Mouse (Mus musculus): ENCODE data around the gene Fstl4.
"Not testable (repeated sequence)": the region's sequence is repeated elsewhere in the genome, so short reads cannot be mapped to it uniquely, and the experiment has no call there.

Gene Fstl4

GRCm38 (mm10) chr11:53140722-53141400 is 376.4 kb downstream of the Fstl4 start:
- no peak for DNase-seq

DNA sequence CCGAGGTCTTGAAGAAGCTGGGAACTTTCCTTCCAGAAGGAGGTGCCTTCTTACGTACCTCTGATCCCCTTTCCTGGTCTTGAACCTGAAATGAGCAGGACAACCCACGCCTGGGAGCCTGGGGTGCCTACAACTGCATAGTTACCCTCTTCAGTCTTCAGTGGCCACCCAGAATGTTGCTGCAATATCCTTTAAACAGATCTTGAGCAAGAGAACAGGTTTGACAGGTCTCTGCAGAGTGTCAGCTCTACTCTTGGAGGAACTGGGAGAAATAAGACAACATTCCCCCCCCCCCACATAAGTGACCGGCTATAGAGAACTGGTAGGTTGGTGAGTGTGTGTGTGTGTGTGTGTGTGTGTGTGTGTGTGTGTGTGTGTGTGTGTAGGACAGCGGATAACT is 379.1 kb downstream of the Fstl4 start:
- no peak for DNase-seq

DNA sequence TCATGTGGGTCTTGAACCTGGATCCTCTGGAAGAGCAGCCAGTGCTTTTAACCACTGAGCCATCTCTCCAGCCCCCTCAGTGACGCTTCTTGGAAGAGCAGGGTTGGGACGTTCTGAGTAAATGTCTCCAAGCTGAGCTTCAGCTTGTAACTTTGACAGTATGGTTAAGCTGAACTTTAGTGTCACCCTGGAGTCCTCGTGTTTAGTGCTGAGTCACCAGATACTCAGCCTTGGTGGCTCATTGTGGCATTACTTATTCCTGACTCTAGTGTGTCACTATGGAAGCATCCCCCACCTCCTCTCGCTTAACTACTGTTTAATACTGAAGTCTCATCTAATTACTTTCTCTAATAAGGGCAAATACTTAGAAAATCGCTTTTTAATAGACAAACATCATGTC is 380.1 kb downstream of the Fstl4 start:
- no peak for DNase-seq

GRCm38 (mm10) chr11:53146290-53146689 is 381.9 kb downstream of the Fstl4 start:
- DNase-seq, result peak; percentile 66 to 69

DNA sequence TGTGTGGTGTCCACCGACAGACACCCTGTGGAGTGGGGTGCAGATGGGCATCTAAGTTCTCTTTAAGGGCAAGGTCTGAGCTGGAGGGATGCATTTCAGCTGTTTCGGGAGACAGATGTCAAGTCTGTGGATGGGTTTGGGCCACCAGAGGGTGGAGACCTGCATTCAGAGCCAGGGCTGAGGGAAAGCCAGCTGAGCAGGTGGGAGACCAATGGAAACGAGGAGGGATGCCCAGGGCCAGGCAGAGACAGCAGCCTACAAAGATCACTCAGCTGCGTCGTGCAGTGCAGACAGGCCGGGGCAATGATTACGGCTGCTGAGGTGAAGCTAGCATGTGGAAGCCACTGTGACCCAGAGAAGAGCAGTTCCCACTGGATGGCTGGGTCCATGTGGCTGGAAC is 392.0 kb downstream of the Fstl4 start:
- no peak for DNase-seq

- DNase-seq, result no peak
These were observed 393.3 kb downstream of the Fstl4 start for GRCm38 (mm10) chr11:53157621-53158259.

DNA sequence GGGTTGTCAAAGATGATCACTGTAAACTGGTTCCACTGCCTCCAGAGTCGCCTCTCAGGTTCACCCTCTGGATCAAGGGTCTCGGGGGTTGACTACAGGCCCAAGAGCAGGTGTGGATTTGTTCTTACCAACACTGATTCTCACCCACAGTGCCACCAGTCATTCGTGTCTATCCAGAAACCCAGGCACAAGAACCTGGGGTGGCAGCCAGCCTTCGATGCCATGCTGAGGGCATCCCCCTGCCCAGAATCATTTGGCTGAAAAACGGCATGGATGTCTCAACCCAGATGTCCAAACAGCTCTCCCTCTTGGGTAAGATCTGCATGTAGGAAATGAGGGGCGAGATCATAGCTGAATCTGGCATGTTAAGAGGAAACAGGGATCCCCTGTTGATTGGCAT is 398.0 kb downstream of the Fstl4 start:
- no peak for DNase-seq

DNA sequence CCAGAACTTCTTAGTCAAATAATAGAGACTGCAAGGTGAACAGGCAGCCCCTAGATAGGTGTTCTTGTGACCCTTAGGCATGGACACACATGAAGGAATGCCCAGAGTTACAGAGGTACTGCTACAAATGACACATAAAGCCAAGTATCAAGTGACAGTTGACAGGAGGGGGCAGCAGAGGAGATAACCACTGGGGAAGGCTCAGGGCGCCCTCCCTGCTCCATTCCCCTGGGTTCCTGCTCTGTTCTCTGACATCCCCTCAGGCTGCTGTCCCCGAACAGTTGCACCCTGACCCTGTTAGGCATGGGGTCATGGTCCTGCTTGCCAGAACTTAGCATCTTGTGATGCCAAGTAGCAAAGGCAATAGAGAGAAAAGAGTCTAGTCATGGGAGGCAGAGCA is 402.0 kb downstream of the Fstl4 start:
- no peak for DNase-seq

DNA sequence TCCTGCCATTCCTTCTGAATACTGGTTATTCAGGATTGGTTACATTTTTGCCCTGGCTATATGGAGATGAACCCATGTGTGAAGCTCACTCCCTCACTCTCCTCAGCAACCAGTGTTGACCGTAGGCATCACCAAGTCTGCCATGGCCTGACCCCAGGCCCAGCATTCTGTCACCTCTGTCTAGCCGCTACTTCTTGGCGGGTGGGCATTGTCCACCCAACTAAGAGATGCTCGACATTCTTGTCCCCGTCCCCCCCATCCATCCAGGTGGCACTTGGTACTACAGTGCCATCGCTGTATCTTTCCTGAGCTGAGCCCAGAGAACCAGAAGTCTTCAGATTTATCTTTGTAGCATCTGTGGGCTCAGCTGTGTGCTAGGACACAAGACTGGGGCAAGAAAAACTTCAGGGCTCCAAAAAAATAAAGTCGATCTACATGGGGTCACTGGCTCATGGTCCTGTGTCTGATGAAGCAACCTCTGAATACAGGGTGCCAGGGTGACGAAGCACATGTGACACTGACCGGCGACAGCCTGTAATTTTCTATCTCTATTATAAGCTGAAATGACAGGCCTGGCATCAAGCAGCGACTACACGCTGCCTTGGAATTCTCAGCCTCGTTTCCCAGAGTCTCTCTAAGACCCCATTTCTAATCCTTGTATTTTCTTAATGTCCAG is 417.9 kb downstream of the Fstl4 start:
- DNase-seq, result no peak

DNA sequence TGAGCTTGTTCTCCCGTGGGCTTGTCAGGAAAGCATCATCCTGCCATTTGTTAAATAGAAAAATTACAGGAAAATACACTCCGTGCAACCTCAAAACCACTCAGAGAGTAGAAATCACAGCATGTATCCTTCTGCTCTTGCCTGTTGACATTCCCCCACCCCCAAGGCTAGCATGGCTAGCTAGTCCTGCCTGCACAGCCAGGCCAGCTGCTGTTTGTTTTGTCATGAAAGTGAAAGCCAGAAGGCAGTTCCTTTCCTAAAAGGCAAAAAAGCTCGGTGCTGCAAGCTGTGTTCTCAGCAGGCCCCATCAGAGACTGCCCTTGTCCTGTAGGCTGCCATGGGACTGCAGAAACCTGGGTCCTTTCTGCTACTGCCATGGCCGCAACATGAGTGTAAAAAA is 418.4 kb downstream of the Fstl4 start:
- peak; percentile 36 to 57 for DNase-seq

GRCm38 (mm10) chr11:53184046-53184445 is 419.6 kb downstream of the Fstl4 start:
- no peak for DNase-seq

GRCm38 (mm10) chr11:53184698-53185097 is 420.3 kb downstream of the Fstl4 start:
- no peak for DNase-seq

GRCm38 (mm10) chr11:53187427-53188140 is 423.1 kb downstream of the Fstl4 start:
- no peak for DNase-seq

- not testable (repeated sequence) for DNase-seq
These were observed 432.1 kb downstream of the Fstl4 start for GRCm38 (mm10) chr11:53196551-53196950.

DNA sequence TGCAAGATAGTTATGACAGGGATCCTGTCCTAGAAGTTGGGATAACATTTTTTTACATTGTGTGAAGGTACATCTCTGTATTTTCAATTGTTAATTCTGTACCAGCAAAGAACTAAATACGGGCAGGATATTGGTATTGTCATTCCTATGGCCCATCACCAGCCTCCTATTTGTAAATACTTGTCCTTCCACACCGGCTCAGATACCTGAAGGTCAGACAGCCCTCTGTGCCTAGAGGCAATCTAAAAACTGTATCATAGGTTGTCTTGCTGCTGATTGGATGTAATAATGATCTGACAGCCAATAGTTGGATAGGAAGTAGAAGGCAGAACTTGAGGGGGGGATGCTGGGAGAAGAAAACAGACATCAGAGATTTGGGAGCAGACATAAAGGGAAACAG is 432.7 kb downstream of the Fstl4 start:
- DNase-seq, result no peak

- DNase-seq, result no peak
These were observed 438.2 kb downstream of the Fstl4 start for GRCm38 (mm10) chr11:53202459-53203250.

GRCm38 (mm10) chr11:53210876-53211275 is 446.4 kb downstream of the Fstl4 start:
- no peak for DNase-seq

GRCm38 (mm10) chr11:53229011-53229410 is 464.6 kb downstream of the Fstl4 start:
- DNase-seq, result no peak

DNA sequence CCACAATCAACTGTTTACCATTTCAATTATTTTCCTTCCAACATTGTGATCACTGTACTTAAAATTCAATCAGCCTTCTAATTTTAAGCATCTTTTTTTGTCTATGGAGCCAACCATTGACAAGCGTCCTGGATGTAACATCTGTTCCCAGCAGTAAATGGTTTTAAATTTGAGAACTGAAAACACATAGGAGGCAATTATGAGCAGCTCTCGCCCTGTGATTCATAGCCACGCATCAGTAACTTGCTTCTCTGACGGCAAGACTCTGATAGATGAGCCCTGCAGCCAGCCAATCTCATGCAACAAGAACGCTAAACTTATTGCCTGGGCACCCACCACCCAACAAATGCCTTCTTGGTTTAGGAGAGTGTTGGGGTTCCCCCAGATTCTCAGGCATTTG is 467.4 kb downstream of the Fstl4 start:
- DNase-seq, result no peak

DNA sequence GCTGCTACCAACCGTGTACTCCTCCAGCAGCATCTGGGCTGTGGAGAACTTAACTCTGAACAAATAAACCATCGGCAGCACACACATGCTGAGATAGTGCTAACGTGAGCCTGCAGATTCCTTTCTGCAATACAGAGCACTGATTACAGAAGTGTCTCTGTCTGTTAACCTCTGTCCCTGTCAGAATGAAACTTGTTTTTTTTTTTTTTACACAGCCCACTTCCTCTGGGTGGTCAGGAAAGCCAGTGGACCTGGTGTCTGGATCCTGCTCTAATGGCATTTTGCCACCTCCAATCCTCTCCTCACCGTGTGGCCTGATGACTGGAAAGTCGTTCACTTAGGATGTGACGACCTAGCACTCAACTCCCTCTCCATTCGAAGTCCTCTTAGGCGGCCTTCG is 469.2 kb downstream of the Fstl4 start:
- DNase-seq, result no peak
